Mouse (Mus musculus) layer of hippocampus, adult 2 months (tissue): ENCODE measurements around the gene Nop10. TPM values are rescaled to one million over a fixed set of nuclear protein-coding genes. Genes with fewer than 3 reads are reported as not detected.

Experiments used
- DNase-seq, 2 experiments: peaks; one replicate each; pipeline ENCODE4 v3.0.0; 2022; ENCODE audit warnings: low spot score in 2 of 2
- H3K27ac ChIP-seq: fragments of 200-600 bp; 2 replicates; pipeline ENCODE4 v1.8.1; 2022
- H3K4me3 ChIP-seq: fragments of 200-600 bp; 2 replicates; pipeline ENCODE4 v1.8.1; 2022; ENCODE audit warnings: mild to moderate bottlenecking
- CTCF ChIP-seq: fragments of 200-600 bp; conservative IDR thresholded peaks from 2 replicates; pipeline ENCODE4 v1.8.1; 2022; ENCODE audit warnings: antibody characterized with exemption, mild to moderate bottlenecking, moderate library complexity
- total RNA-seq, 2 experiments: library from RNA; stranded (reverse); gene quantifications; 2 replicates each; pipeline ENCODE4 v1.2.3; 2021

Nop10 gene
- total RNA-seq, 2 experiments from 2014 or later = 51.6 to 52.0 TPM

DNA sequence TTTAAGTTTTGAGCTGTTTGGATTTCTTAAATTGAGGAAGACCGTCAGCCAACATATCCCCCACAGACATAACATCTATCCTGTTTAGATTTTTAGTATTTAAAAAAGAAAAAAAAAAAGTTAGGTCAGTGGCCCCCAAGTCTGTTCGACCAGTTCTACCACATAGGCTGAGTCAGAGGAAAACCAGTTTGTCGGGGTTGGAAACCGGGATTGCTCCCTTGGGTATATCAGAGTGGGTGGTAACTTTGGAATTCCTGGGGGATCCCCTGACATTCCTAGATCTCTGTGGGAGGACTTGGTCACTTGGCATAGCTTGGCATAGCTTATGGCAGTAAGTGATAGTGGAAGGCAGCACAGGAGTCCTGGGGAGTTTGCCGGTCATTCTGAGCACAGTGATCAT lies 16.4 kb upstream of the Nop10 start:
- Histone ChIP-seq H3K4me3 (no peak overlapping the region), H3K27ac (no peak overlapping the region)
- no peak for TF ChIP-seq CTCF
- no peak for DNase-seq

DNA sequence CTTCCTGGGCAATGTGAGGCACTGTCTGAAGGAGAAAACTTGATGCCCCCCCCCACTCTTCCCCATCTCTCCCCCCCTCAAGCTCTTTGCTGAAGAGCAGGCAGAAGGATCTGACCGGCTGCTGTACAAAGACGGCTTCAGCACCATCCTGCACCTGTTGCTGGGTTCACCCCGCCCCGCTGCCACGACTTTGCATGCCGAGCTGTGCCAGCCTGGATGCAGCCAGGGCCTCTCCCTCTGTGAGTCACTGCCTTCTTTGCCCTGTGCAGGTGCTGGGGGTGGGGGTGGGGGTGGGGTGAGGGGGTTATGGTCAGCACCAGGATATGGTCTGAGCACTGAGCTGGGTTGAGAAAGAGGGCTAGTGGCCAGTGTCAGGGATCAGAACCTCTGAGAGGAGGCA lies 15.5 kb upstream of the Nop10 start:
- no peak for TF ChIP-seq CTCF
- no peak for DNase-seq
- Histone ChIP-seq H3K27ac (no peak overlapping the region), H3K4me3 (no peak overlapping the region)

DNA sequence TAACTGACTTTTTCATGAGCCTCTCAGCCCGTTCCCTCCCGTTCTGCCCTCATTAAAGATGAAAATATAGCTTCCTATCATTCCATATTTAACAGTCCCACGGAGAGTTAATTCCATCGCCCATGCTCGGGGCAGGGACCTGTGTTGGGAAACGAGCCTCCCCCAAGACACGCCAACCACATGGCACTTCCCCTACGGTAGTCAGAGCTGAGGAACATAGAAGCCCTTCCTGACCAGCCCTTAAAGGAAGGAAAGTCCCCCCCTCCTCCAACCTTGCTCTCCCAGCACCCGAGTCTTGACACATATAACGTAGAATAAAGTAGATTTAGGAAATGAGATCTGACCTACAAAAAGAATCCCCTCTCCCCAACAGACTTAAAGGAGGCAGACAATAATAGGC lies 14.4 kb upstream of the Nop10 start:
- H3K27ac ChIP-seq = no peak overlapping the region
- no peak for DNase-seq
- TF ChIP-seq CTCF = no peak
- H3K4me3 ChIP-seq = no peak overlapping the region

DNA sequence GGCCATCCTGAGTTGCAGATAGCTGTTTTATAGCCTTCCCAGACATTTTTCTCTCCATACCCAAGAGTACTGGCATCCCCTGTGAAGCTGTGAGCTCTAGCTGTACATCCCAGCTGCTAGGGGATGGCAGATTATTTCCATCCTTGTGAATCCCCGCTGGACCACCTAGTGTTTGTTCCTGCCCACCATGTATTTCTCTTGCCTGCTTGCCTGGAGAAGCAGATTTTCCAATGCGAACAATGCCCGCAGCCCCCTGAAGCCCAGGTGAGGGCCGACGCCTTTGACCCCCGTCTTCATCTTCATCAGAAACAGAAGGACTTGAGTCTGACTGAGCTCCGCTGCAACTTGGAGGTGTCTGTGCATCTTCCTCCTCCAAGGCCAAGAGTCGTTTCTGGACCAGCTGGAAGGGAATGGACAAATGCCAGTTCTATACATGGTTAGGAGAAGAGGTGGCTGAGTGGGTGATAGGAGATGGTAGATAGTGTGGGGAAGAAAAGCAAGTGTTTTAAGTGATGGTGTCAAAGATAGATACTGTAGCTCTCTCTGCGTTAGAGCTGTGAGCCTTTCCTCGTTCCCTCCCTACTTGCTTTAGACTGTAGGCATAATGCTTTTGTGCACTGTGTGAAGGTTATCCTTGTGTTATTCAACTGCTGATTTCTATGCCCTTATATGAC lies 11.8 kb upstream of the Nop10 start:
- no peak overlapping the region for H3K27ac ChIP-seq
- TF ChIP-seq CTCF = no peak
- H3K4me3 ChIP-seq = no peak overlapping the region
- no peak for DNase-seq

DNA sequence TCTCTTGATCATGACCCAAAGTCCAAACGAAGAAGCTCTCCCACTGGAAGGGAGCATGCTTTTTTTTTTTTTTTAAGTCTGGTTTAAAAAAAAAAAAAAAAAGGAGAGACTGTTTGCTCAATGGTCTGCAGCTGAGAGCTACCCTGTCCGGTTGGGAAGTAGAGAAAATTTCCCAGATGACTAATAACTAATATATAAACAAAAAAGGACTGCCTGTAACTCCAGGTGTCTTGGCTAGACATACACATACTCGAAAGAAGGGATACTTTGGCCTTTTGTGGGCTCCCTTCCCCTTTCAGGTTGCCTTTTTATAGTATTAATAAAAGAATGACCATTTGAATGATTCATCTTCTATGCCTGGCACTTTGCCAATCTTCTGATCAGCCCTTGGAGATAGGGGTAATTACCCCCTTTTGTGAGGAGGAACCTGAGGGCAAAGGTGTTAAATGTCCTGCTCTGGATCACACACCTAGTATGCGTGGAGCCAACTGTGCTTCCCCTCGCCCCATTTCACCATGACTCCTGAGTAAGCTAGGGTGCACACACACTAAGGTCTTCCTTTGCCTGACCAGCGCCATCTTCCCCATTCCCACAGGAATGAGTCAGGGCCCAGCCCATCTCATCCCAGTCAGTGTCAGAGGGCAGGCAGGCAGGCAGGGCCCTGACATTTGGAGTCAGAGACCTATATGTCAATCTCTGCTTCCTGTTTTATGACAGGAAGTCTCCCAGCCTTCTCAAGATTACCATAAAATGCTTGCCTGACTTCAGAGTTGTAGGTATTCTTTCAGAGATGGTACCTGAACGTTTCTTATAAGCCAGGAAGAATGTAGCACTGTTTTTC lies 6.8 kb upstream of the Nop10 start:
- TF ChIP-seq CTCF = no peak
- DNase-seq = no peak
- no peak overlapping the region for H3K27ac ChIP-seq
- no peak overlapping the region for H3K4me3 ChIP-seq

DNA sequence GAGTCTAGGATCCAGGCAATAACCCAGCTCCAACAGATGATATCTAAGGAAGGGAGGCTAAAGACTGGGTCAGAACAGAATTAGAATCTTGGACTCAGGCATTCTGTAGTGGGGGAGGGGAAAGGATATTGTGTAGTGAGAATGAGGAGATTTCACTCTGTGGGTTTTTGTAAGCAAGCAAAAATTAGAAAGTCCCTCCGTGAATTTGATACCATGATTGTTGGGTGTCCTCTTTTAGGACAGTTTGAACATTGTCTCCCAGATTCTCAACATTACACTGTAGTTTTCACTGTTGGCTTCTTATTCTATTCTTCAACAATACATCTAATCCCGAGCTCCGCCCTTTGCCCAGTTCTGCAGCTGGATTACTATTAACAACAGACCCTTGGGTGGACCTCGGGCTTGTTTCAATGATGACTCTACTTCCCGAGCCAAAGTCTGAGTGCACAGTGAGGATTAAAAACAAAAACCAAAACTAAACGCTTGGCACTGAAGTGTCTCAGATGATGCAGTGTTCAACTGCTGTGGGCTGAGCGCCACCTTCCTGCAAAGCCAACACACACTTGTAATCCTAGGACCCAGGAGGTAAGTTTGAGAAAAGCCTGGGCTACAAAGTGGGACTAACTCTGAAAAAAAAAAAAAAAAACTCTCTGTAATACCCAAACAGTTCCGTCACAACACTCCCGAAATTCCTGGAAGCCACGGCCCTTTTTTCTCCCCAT lies 2.3 kb upstream of the Nop10 start, which contains the start of gene Nutm1:
Gene Nutm1 (minus strand): TSS at position 51 of the 722 bp plus-strand sequence.
- H3K27ac ChIP-seq = no peak within 1 kb of the TSS

DNA sequence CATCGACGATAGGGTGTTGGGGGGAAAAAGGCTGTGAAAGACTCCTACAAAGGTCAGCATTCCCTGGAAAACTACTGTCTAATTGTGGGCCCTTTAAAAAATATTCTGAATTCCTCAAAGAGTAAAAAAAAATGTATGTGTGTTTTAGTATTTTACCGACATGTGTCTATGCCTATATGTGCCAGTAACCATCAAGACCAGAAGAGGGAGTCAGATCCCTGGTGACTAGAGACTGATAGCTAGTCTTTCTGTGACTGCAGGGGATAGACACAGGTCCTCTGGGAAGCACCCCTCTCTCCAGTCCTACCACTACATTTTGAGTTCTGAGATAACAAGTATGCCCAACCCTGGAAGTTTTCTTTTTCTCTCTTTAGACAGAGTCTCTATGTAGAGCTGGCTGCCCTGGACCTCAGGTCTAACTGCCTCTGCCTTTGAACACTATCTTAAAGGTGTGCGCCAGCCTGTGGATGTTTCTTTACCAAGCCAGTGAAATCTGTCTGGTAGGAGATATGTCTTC lies 1.1 kb downstream of the Nop10 start:
- DNase-seq = no peak
- Histone ChIP-seq H3K27ac (peak overlapping the region; percentile 79), H3K4me3 (peak overlapping the region; percentile 83)
- TF ChIP-seq CTCF = peak; percentile 69

More for the DNA sequence above, 2.3 kb upstream of the Nop10 start, which contains the start of gene Nutm1:
- H3K4me3 ChIP-seq = no peak within 1 kb of the TSS
- DNase-seq = no peak
- peak; percentile 46 for TF ChIP-seq CTCF

DNA sequence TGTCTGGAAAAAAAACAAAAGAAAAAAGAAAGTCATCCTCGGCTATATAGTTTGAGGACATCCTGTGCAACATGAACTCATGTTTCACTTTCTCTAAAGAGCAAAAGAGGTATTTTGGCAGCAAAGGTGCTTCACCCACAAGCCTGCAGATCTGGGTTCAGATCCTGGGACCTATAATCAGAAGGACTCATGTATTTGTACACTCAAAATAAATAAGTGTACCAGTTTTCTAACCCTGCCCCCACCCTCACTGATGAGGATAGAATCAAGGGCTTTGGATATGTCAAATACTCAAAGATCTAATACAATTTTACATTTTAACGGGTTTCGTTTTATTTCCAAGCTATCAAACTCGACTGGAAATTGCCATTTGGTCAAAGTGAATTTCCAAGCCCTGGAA lies 2.6 kb downstream of the Nop10 start:
- H3K27ac ChIP-seq = no peak overlapping the region
- DNase-seq = no peak
- no peak for TF ChIP-seq CTCF

DNA sequence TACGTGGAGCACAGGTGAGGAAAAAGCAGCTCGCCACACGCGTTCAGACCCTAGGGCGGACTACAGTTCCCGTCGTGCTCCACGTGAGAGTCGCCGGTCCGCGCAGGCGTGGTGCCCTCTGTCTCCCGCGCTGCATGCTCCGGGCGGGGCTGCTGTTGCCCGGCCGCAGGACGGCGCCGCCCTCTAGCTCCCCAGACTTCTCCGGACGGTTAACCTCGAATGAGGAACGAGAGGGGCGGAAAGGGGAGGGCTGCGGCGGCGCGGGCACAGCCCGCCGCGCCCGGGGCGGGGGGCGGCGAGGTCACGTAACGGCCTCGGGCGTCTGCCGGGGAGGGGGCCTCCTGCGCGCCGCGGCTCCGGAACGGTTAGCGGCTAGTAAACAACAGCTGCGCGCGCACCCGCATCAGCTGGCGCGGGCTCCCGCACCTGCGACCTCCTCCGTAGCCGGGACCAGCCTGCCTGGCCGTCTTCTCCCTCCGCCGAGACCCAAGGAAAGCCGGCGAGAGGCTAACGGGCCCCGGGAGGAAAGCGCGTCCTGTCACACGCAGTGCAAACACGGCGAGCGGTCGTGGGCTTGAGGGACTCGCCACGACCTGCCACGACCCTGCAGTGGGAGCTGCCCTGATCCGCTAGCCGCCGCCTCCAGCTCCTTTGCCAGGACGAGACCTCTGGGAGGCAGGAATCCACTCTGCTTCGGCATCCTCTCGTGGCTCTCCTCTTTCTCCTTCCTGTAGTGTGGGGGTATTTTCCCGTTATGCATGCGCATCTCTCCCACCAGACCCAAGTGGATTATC lies 3.9 kb downstream of the Nop10 start, which contains the start of gene Slc12a6:
Gene Slc12a6 (plus strand): TSS at position 378 of the 794 bp plus-strand sequence.
- peak; percentile 86 to 90 for DNase-seq
- H3K27ac ChIP-seq = peak within 1 kb of the TSS; percentile 99
- H3K4me3 ChIP-seq = peak within 1 kb of the TSS; percentile 86
- TF ChIP-seq CTCF = peak; percentile 31

More for the DNA sequence above, 2.6 kb downstream of the Nop10 start:
- H3K4me3 ChIP-seq = no peak overlapping the region

DNA sequence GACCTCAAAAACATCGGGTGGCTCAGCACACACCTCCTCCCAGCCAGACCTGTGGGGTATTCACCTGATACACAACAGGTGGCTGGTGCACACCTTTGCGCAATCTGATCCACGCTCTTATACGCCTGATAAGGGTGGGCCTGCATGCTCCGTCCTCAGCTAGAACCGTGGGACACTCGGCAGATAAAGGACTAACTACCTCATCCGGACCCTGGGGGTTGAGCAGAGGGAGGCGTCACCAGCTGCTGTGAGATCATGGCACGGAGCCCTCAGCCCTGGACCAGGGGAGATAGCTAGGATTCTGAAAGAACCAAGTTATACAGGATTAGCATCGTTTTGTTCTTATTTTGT lies 4.5 kb downstream of the Nop10 start, which contains the start of gene Gm21985:
Gene Gm21985 (plus strand): TSS at position 73 of the 351 bp plus-strand sequence.
- Histone ChIP-seq H3K27ac (peak within 1 kb of the TSS; percentile 99), H3K4me3 (peak within 1 kb of the TSS; percentile 86)
- DNase-seq = peak in 1 of 2 experiments; percentile 44
- TF ChIP-seq CTCF = no peak

DNA sequence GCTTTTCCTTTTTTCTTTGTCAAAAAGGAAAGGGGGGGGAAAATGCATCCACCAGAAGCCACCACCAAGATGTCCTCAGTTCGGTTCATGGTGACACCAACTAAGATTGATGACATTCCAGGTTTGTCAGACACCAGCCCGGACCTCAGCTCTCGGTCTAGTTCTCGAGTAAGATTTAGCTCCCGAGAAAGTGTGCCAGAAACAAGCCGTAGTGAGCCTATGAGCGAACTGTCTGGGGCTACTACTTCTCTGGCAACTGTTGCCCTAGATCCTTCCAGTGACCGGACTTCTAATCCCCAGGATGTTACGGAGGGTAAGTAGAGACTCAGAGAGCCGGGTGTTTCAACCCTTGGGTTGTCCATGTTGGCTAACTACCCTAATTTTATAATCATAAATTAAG lies 5.1 kb downstream of the Nop10 start:
- DNase-seq = no peak

More for the DNA sequence above, 5.1 kb downstream of the Nop10 start:
- Histone ChIP-seq H3K4me3 (peak overlapping the region; percentile 86), H3K27ac (peak overlapping the region; percentile 99)
- no peak for TF ChIP-seq CTCF
